Mouse (Mus musculus) G1E (cell line): ENCODE measurements around the gene Nsun3.

Experiments used
- CTCF ChIP-seq: IDR thresholded peaks from 2 replicates; pipeline ENCODE4 v1.5.1; 2012; ENCODE audit warnings: low read depth, low read length, inconsistent platforms, mixed read lengths
- GATA2 ChIP-seq: IDR thresholded peaks from 2 replicates; pipeline ENCODE4 v1.6.1; 2012; ENCODE audit warnings: low read depth, low read length, inconsistent platforms, borderline replicate concordance

GRCm38 (mm10) chr16:62690436-62690835 lies 96.2 kb downstream of the Nsun3 start:
- TF ChIP-seq GATA2 (no peak), CTCF (no peak)
